Mouse (Mus musculus) heart, embryonic 15.5 days (tissue): ENCODE results near the gene Slx4. TPM values are rescaled to one million over a fixed set of nuclear protein-coding genes. Genes with fewer than 3 reads are reported as not detected.
"Not testable (repeated sequence)": the region's sequence is repeated elsewhere in the genome, so short reads cannot be mapped to it uniquely, and the experiment has no call there.

Source experiments
- ATAC-seq: fragments of 200-750 bp; cut with Nextera tagmentation; replicated peaks from 2 replicates; pipeline ENCODE4 v1.8.0; 2017; ENCODE audit warnings: low read depth, moderate TSS enrichment; ENCODE audit not compliant: insufficient number of reproducible peaks, insufficient read depth, low FRiP score
- H3K27ac ChIP-seq: fragments of 300-500 bp; sonication (generic); 2 replicates; pipeline ENCODE4 v1.5.1; 2015; ENCODE audit warnings: mild to moderate bottlenecking, inconsistent platforms
- H3K27me3 ChIP-seq: fragments of 300-500 bp; sonication (generic); 2 replicates; pipeline ENCODE4 v1.6.1; 2015; ENCODE audit warnings: inconsistent platforms
- H3K36me3 ChIP-seq: fragments of 300-500 bp; sonication (generic); 2 replicates; pipeline ENCODE4 v1.6.1; 2015; ENCODE audit warnings: mild to moderate bottlenecking, inconsistent platforms
- H3K4me1 ChIP-seq: fragments of 300-500 bp; sonication (generic); replicated peaks from 2 replicates; pipeline ENCODE4 v1.6.1; 2015; ENCODE audit warnings: inconsistent platforms
- H3K4me2 ChIP-seq: fragments of 300-500 bp; sonication (generic); 2 replicates; pipeline ENCODE4 v1.6.1; 2015; ENCODE audit warnings: inconsistent platforms, mild to moderate bottlenecking, moderate library complexity
- H3K4me3 ChIP-seq: fragments of 300-500 bp; sonication (generic); 2 replicates; pipeline ENCODE4 v1.5.1; 2015; ENCODE audit warnings: mild to moderate bottlenecking, inconsistent platforms
- H3K9ac ChIP-seq: fragments of 300-500 bp; sonication (generic); 2 replicates; pipeline ENCODE4 v1.6.1; 2015; ENCODE audit warnings: mild to moderate bottlenecking, inconsistent platforms
- H3K9me3 ChIP-seq: fragments of 300-500 bp; sonication (generic); replicated peaks from 2 replicates; pipeline ENCODE4 v1.6.1; 2016; ENCODE audit warnings: inconsistent platforms
- WGBS: fragments of 180-500 bp; shearing (Covaris S2); methylation state at CpG from one replicate; pipeline ENCODE4 v1.1.7; 2015; ENCODE audit warnings: mixed read lengths; 5-methylcytosine and 5-hydroxymethylcytosine counted together
- polyA plus RNA-seq: library from polyadenylated mRNA; unstranded; fragments of >200 nt; fragmentation: Nextera tagmentation; extraction: Ambion mirVana; gene quantifications from 2 replicates; pipeline ENCODE4 v1.2.1, GENCODE M21; 2015

The Slx4 gene
- polyA plus RNA-seq, 1 experiment from 2014 or later = 8.3 TPM

GRCm38 (mm10) chr16:4031441-4032274 lies 28.1 kb upstream of the Slx4 start:
- Histone ChIP-seq H3K4me3 (no peak overlapping the region), H3K4me1 (no peaks in the 10 kb centered on the region), H3K4me2 (no peak overlapping the region), H3K9ac (no peak overlapping the region), H3K27ac (no peak overlapping the region), H3K27me3 (no peaks in the 10 kb centered on the region), H3K9me3 (no peaks in the 10 kb centered on the region), H3K36me3 (peaks cover 6% of the 10 kb centered on the region; the same call in 1 of the 2 replicates)
- WGBS = 57% methylated on average over 4 of the region's 6 CpGs
- no peak for ATAC-seq

- WGBS = 85% methylated on average over 10 of the region's 10 CpGs
- Histone ChIP-seq H3K4me1 (no peaks in the 10 kb centered on the region), H3K27me3 (no peaks in the 10 kb centered on the region), H3K4me2 (no peak overlapping the region), H3K9ac (no peak overlapping the region), H3K36me3 (no peaks in the 10 kb centered on the region), H3K27ac (no peak overlapping the region), H3K4me3 (no peak overlapping the region), H3K9me3 (no peaks in the 10 kb centered on the region)
- no peak for ATAC-seq
Measured at GRCm38 (mm10) chr16:4030501-4030900, 26.9 kb upstream of the Slx4 start.

GRCm38 (mm10) chr16:4029371-4029841 lies 25.8 kb upstream of the Slx4 start:
- no peak for ATAC-seq
- WGBS = 82% methylated on average over 5 of the region's 5 CpGs

GRCm38 (mm10) chr16:4027211-4027610 lies 23.6 kb upstream of the Slx4 start:
- Histone ChIP-seq H3K9ac (no peak overlapping the region), H3K27me3 (no peaks in the 10 kb centered on the region), H3K36me3 (no peaks in the 10 kb centered on the region), H3K9me3 (no peaks in the 10 kb centered on the region), H3K27ac (no peak overlapping the region), H3K4me1 (no peaks in the 10 kb centered on the region), H3K4me2 (no peak overlapping the region), H3K4me3 (no peak overlapping the region)
- no peak for ATAC-seq
- WGBS = 69% methylated on average over 3 of the region's 3 CpGs

More at GRCm38 (mm10) chr16:4029371-4029841, 25.8 kb upstream of the Slx4 start:
- no peak overlapping the region for H3K4me2 ChIP-seq
- H3K4me3 ChIP-seq = no peak overlapping the region
- no peak overlapping the region for H3K27ac ChIP-seq
- no peaks in the 10 kb centered on the region for H3K4me1 ChIP-seq
- no peaks in the 10 kb centered on the region for H3K9me3 ChIP-seq
- no peaks in the 10 kb centered on the region for H3K36me3 ChIP-seq
- H3K27me3 ChIP-seq = no peaks in the 10 kb centered on the region
- H3K9ac ChIP-seq = no peak overlapping the region

GRCm38 (mm10) chr16:4026672-4027071 lies 23.1 kb upstream of the Slx4 start:
- Histone ChIP-seq H3K27me3 (no peaks in the 10 kb centered on the region), H3K36me3 (no peaks in the 10 kb centered on the region), H3K4me1 (no peaks in the 10 kb centered on the region), H3K9ac (no peak overlapping the region), H3K9me3 (no peaks in the 10 kb centered on the region), H3K4me3 (no peak overlapping the region), H3K27ac (no peak overlapping the region), H3K4me2 (no peak overlapping the region)
- ATAC-seq = no peak
- WGBS = 46% methylated on average over 1 of the region's 1 CpGs

GRCm38 (mm10) chr16:4022719-4023118 lies 19.1 kb upstream of the Slx4 start:
- no peak overlapping the region for H3K4me3 ChIP-seq
- H3K9me3 ChIP-seq = no peaks in the 10 kb centered on the region
- WGBS = 66% methylated on average over 4 of the region's 4 CpGs
- no peak overlapping the region for H3K9ac ChIP-seq
- no peak overlapping the region for H3K4me2 ChIP-seq
- H3K4me1 ChIP-seq = no peaks in the 10 kb centered on the region
- no peak for ATAC-seq
- no peak overlapping the region for H3K27ac ChIP-seq
- H3K27me3 ChIP-seq = no peaks in the 10 kb centered on the region
- no peaks in the 10 kb centered on the region for H3K36me3 ChIP-seq

- no peaks in the 10 kb centered on the region for H3K9me3 ChIP-seq
- ATAC-seq = no peak
- H3K4me2 ChIP-seq = no peak overlapping the region
- H3K4me1 ChIP-seq = no peaks in the 10 kb centered on the region
- no peaks in the 10 kb centered on the region for H3K36me3 ChIP-seq
- H3K27ac ChIP-seq = no peak overlapping the region
- WGBS = 75% methylated on average over 1 of the region's 1 CpGs
- H3K4me3 ChIP-seq = no peak overlapping the region
- no peaks in the 10 kb centered on the region for H3K27me3 ChIP-seq
- no peak overlapping the region for H3K9ac ChIP-seq
Measured at GRCm38 (mm10) chr16:4021241-4021640, 17.7 kb upstream of the Slx4 start.

- not testable (repeated sequence) for H3K27ac ChIP-seq, H3K4me1 ChIP-seq, H3K27me3 ChIP-seq, H3K9ac ChIP-seq, H3K4me2 ChIP-seq, H3K4me3 ChIP-seq, H3K36me3 ChIP-seq, H3K9me3 ChIP-seq, ATAC-seq
- 73% methylated on average over 6 of the region's 6 CpGs for WGBS
Measured at GRCm38 (mm10) chr16:4017466-4017865, 13.9 kb upstream of the Slx4 start.

GRCm38 (mm10) chr16:4016786-4017185 lies 13.2 kb upstream of the Slx4 start:
- not testable (repeated sequence) for H3K9ac ChIP-seq, H3K4me1 ChIP-seq, H3K27me3 ChIP-seq, H3K4me3 ChIP-seq, H3K4me2 ChIP-seq, H3K9me3 ChIP-seq, ATAC-seq, H3K27ac ChIP-seq, H3K36me3 ChIP-seq
- 74% methylated on average over 17 of the region's 17 CpGs for WGBS

GRCm38 (mm10) chr16:4014040-4014668 lies 10.6 kb upstream of the Slx4 start:
- H3K4me3 ChIP-seq = no peak overlapping the region
- no peaks in the 10 kb centered on the region for H3K4me1 ChIP-seq
- H3K27me3 ChIP-seq = no peaks in the 10 kb centered on the region
- H3K9me3 ChIP-seq = no peaks in the 10 kb centered on the region
- H3K9ac ChIP-seq = no peak overlapping the region
- H3K36me3 ChIP-seq = no peaks in the 10 kb centered on the region
- 71% methylated on average over 5 of the region's 5 CpGs for WGBS
- H3K4me2 ChIP-seq = no peak overlapping the region
- ATAC-seq = no peak
- no peak overlapping the region for H3K27ac ChIP-seq

GRCm38 (mm10) chr16:4012882-4013570 lies 9.5 kb upstream of the Slx4 start:
- H3K4me1 ChIP-seq = no peaks in the 10 kb centered on the region
- no peaks in the 10 kb centered on the region for H3K9me3 ChIP-seq
- ATAC-seq = no peak
- H3K4me2 ChIP-seq = no peak overlapping the region
- no peak overlapping the region for H3K9ac ChIP-seq
- 41% methylated on average over 4 of the region's 4 CpGs for WGBS
- no peak overlapping the region for H3K4me3 ChIP-seq
- H3K27ac ChIP-seq = no peak overlapping the region
- H3K27me3 ChIP-seq = no peaks in the 10 kb centered on the region
- H3K36me3 ChIP-seq = no peaks in the 10 kb centered on the region
